Mouse (Mus musculus) megakaryocyte, embryonic 14.5 days (primary cell): ENCODE results near the gene Foxk1. TPM values are rescaled to one million over a fixed set of nuclear protein-coding genes. Genes with fewer than 3 reads are reported as not detected.
A peak's percentile ranks its signal among the peaks of the same experiment; 100 is the strongest.

ENCODE experiments used
- H3K27me3 ChIP-seq: replicated peaks from 2 replicates; pipeline ENCODE3; 2012; ENCODE audit warnings: inconsistent platforms
- H3K36me3 ChIP-seq: replicated peaks from 2 replicates; pipeline ENCODE3; 2012; ENCODE audit warnings: low read length, inconsistent platforms, mixed read lengths
- H3K4me1 ChIP-seq: 2 replicates; pipeline ENCODE4 v1.6.1; 2012; ENCODE audit warnings: inconsistent platforms
- H3K4me3 ChIP-seq: replicated peaks from 2 replicates; pipeline ENCODE3; 2012; ENCODE audit warnings: moderate library complexity, mild to moderate bottlenecking, inconsistent platforms
- H3K9me3 ChIP-seq: 2 replicates; pipeline ENCODE4 v1.6.1; 2012; ENCODE audit warnings: inconsistent platforms
- FLI1 ChIP-seq: IDR thresholded peaks from 2 replicates; pipeline ENCODE4 v1.6.1; 2012; ENCODE audit warnings: low read length, inconsistent platforms, mixed read lengths
- GATA1 ChIP-seq: IDR thresholded peaks from 3 replicates; pipeline ENCODE4 v1.6.1; 2012; ENCODE audit warnings: mixed read lengths, low read length, inconsistent platforms, borderline replicate concordance
- polyA plus RNA-seq: library from polyadenylated mRNA; stranded (reverse); fragments of >175 nt; gene quantifications from 2 replicates; pipeline ENCODE4 v1.2.3, GENCODE M21; 2012; ENCODE audit warnings: low replicate concordance; ENCODE audit not compliant: insufficient read depth

Foxk1 gene
- polyA plus RNA-seq, 1 experiment = 13.3 TPM

- Histone ChIP-seq H3K9me3 (no peaks in the 10 kb centered on the region), H3K4me1 (peaks cover 48% of the 10 kb centered on the region), H3K36me3 (peaks cover 87% of the 10 kb centered on the region), H3K4me3 (no peak overlapping the region), H3K27me3 (no peaks in the 10 kb centered on the region)
- TF ChIP-seq FLI1 (no peak), GATA1 (no peak)
Measured at GRCm38 (mm10) chr5:142451759-142452158, 50.5 kb downstream of the Foxk1 start.

- no peaks in the 10 kb centered on the region for H3K9me3 ChIP-seq
- no peak for TF ChIP-seq GATA1
- TF ChIP-seq FLI1 = no peak
- no peaks in the 10 kb centered on the region for H3K27me3 ChIP-seq
- H3K4me3 ChIP-seq = peak overlapping the region; percentile 33
- H3K36me3 ChIP-seq = peaks cover 97% of the 10 kb centered on the region
- peaks cover 47% of the 10 kb centered on the region for H3K4me1 ChIP-seq
Measured at GRCm38 (mm10) chr5:142453742-142454141, 52.4 kb downstream of the Foxk1 start.

- H3K36me3 ChIP-seq = peaks cover 92% of the 10 kb centered on the region
Measured at GRCm38 (mm10) chr5:142456318-142456717, 55.0 kb downstream of the Foxk1 start.

GRCm38 (mm10) chr5:142457345-142457744 lies 56.0 kb downstream of the Foxk1 start:
- H3K4me1 ChIP-seq = peaks cover 37% of the 10 kb centered on the region
- no peak for TF ChIP-seq FLI1
- no peak for TF ChIP-seq GATA1
- H3K9me3 ChIP-seq = peaks cover 5% of the 10 kb centered on the region
- H3K36me3 ChIP-seq = peaks cover 91% of the 10 kb centered on the region
- no peaks in the 10 kb centered on the region for H3K27me3 ChIP-seq
- no peak overlapping the region for H3K4me3 ChIP-seq

More at GRCm38 (mm10) chr5:142456318-142456717, 55.0 kb downstream of the Foxk1 start:
- Histone ChIP-seq H3K9me3 (no peaks in the 10 kb centered on the region), H3K4me3 (no peak overlapping the region), H3K4me1 (peaks cover 45% of the 10 kb centered on the region), H3K27me3 (no peaks in the 10 kb centered on the region)
- TF ChIP-seq GATA1 (no peak), FLI1 (no peak)

GRCm38 (mm10) chr5:142458791-142459557 lies 57.7 kb downstream of the Foxk1 start:
- no peak for TF ChIP-seq GATA1
- no peak for TF ChIP-seq FLI1
- Histone ChIP-seq H3K27me3 (no peaks in the 10 kb centered on the region), H3K4me1 (peaks cover 48% of the 10 kb centered on the region), H3K9me3 (peaks cover 8% of the 10 kb centered on the region), H3K4me3 (no peak overlapping the region), H3K36me3 (peaks cover 79% of the 10 kb centered on the region)

GRCm38 (mm10) chr5:142459834-142460233 lies 58.5 kb downstream of the Foxk1 start:
- no peaks in the 10 kb centered on the region for H3K27me3 ChIP-seq
- peaks cover 8% of the 10 kb centered on the region for H3K9me3 ChIP-seq
- peaks cover 71% of the 10 kb centered on the region for H3K36me3 ChIP-seq
- no peak overlapping the region for H3K4me3 ChIP-seq
- peaks cover 54% of the 10 kb centered on the region for H3K4me1 ChIP-seq
- no peak for TF ChIP-seq FLI1
- TF ChIP-seq GATA1 = no peak

- no peak overlapping the region for H3K4me3 ChIP-seq
- peaks cover 64% of the 10 kb centered on the region for H3K36me3 ChIP-seq
- peaks cover 56% of the 10 kb centered on the region for H3K4me1 ChIP-seq
- TF ChIP-seq GATA1 (no peak), FLI1 (no peak)
- peaks cover 8% of the 10 kb centered on the region for H3K9me3 ChIP-seq
- H3K27me3 ChIP-seq = no peaks in the 10 kb centered on the region
Measured at GRCm38 (mm10) chr5:142461942-142462640, 60.8 kb downstream of the Foxk1 start.

- peaks cover 64% of the 10 kb centered on the region for H3K36me3 ChIP-seq
Measured at GRCm38 (mm10) chr5:142462641-142462948, 61.3 kb downstream of the Foxk1 start.

GRCm38 (mm10) chr5:142463011-142463410 lies 61.7 kb downstream of the Foxk1 start:
- peaks cover 8% of the 10 kb centered on the region for H3K9me3 ChIP-seq
- H3K27me3 ChIP-seq = no peaks in the 10 kb centered on the region
- peaks cover 49% of the 10 kb centered on the region for H3K4me1 ChIP-seq
- TF ChIP-seq FLI1 (no peak), GATA1 (no peak)
- peaks cover 64% of the 10 kb centered on the region for H3K36me3 ChIP-seq
- H3K4me3 ChIP-seq = peak overlapping the region; percentile 95

More at GRCm38 (mm10) chr5:142462641-142462948, 61.3 kb downstream of the Foxk1 start:
- Histone ChIP-seq H3K4me1 (peaks cover 51% of the 10 kb centered on the region), H3K27me3 (no peaks in the 10 kb centered on the region), H3K9me3 (peaks cover 8% of the 10 kb centered on the region), H3K4me3 (peak overlapping the region; percentile 15)
- TF ChIP-seq GATA1 (no peak), FLI1 (no peak)

GRCm38 (mm10) chr5:142463461-142464454 lies 62.5 kb downstream of the Foxk1 start, which contains the start of gene Ap5z1:
Gene Ap5z1 (plus strand): TSS chr5:142463944.
- TF ChIP-seq GATA1 (no peak), FLI1 (peak; percentile 86; the same call in 1 of the 2 replicates)
- H3K27me3 ChIP-seq = no peaks in the 10 kb centered on the region
- H3K4me1 ChIP-seq = peaks cover 41% of the 10 kb centered on the region
- H3K36me3 ChIP-seq = peaks cover 64% of the 10 kb centered on the region
- H3K9me3 ChIP-seq = peaks cover 8% of the 10 kb centered on the region
- peak within 1 kb of the TSS; percentile 95 for H3K4me3 ChIP-seq
